Mouse (Mus musculus): ENCODE results near the gene Orm1.

GRCm38 (mm10) chr4:63333403-63333802 lies 11.0 kb upstream of the Orm1 start:
- TF ChIP-seq CHD2 (IDR thresholded peaks at IDR 0.05; ENCODE audit: low read length) (no peak), GATA1 (IDR thresholded peaks at IDR 0.05; ENCODE audit: low read depth, low read length) (no peak), EP300 (IDR thresholded peaks at IDR 0.05; ENCODE audit: low read depth in 1 of 2, low read length in 2 of 2) (no peak), MAFK (IDR thresholded peaks at IDR 0.05; ENCODE audit: borderline replicate concordance, low read depth, low read length) (no peak), POLR2A (IDR thresholded peaks at IDR 0.05; ENCODE audit: control insufficient read depth in 1 of 2, insufficient read depth in 1 of 2, low read depth in 1 of 2, low read length in 2 of 2, poor library complexity in 1 of 2) (no peak), CTCF (IDR thresholded peaks at IDR 0.05 in 2 of 3, conservative IDR thresholded peaks at IDR 0.05 in 1 of 3; ENCODE audit: control insufficient read depth in 1 of 3, insufficient read depth in 1 of 3, low read depth in 2 of 3, low read length in 3 of 3, poor library complexity in 1 of 3, severe bottlenecking in 1 of 3) (no peak), TCF12 (IDR thresholded peaks at IDR 0.05; ENCODE audit: low read depth, low read length) (no peak), MAX (IDR thresholded peaks at IDR 0.05; ENCODE audit: low read length) (no peak), NELFE (IDR thresholded peaks at IDR 0.05; ENCODE audit: low read depth, low read length) (no peak), POLR2AphosphoS5 (IDR thresholded peaks at IDR 0.05; ENCODE audit: borderline replicate concordance, low read depth, low read length) (no peak)
